Mouse (Mus musculus) cortical plate, adult 2 months (tissue): Measurements from ENCODE around the gene Bmt2.

Experiments
- CTCF ChIP-seq: fragments of 200-500 bp; IDR thresholded peaks from 2 replicates; pipeline ENCODE4 v1.5.1; 2011; ENCODE audit warnings: mild to moderate bottlenecking, control low read depth, low read length; ENCODE audit not compliant: insufficient read depth; ENCODE audit errors: extremely low read depth
- POLR2A ChIP-seq: fragments of 200-500 bp; IDR thresholded peaks from 2 replicates; pipeline ENCODE4 v1.6.1; 2011; ENCODE audit warnings: mild to moderate bottlenecking, low read length, control low read depth; ENCODE audit not compliant: insufficient read depth; ENCODE audit errors: extremely low read depth

GRCm38 (mm10) chr6:13677141-13677761, 515 bp downstream of the Bmt2 start:
- TF ChIP-seq POLR2A (no peak), CTCF (no peak)
